ENCODE assay signal across 8 mouse cellular contexts in genomic region chr13:52711713-52712369, GRCm38 (mm10).
DNase-seq lines count a peak whose midpoint lies in the region; ATAC-seq and TF ChIP-seq lines count a peak whose summit lies in the region.

No protein-coding gene starts in this region.

- no peak overlapping the region for H3K4me3 ChIP-seq in cerebellum, adult 2 months (replicated peaks; ENCODE audit: insufficient read depth, low read depth, low read length)
- H3K4me3 ChIP-seq in hindbrain, embryonic 15.5 days = no peak overlapping the region

- H3K4me1 ChIP-seq in cerebellum, adult 2 months (ENCODE audit: control insufficient read depth, insufficient read depth, low read length) = no peaks in the 10 kb centered on the region
- no peaks in the 10 kb centered on the region for H3K4me1 ChIP-seq in hindbrain, embryonic 15.5 days (replicated peaks)

- 33% methylated on average over 9 of the region's 9 CpGs for WGBS in cerebellum, adult 2 months
- WGBS in hindbrain, embryonic 15.5 days = 33% methylated on average over 9 of the region's 9 CpGs

- no peaks in the 10 kb centered on the region for H3K36me3 ChIP-seq in hindbrain, embryonic 15.5 days

- no peak for TF ChIP-seq POLR2A in cerebellum, adult 2 months (IDR thresholded peaks at IDR 0.05; ENCODE audit: borderline replicate concordance, insufficient read depth, low read length)

- peak; percentile 81 for ATAC-seq in hindbrain, embryonic 15.5 days (ENCODE audit: low FRiP score, low read depth)

- no peaks in the 10 kb centered on the region for H3K27me3 ChIP-seq in cerebellum, adult 2 months (ENCODE audit: control insufficient read depth, insufficient read depth, low read length)
- H3K27me3 ChIP-seq in hindbrain, embryonic 15.5 days = no peaks in the 10 kb centered on the region

- no peaks in the 10 kb centered on the region for H3K9me3 ChIP-seq in hindbrain, embryonic 15.5 days

- peak; percentile 77 for DNase-seq in R1 (ENCODE audit: low read depth, low spot score)
- peak; percentile 71 to 72 for DNase-seq in cerebellum, adult 2 months
- DNase-seq in frontal cortex, postnatal 10 days (ENCODE audit: low spot score in 2 of 2) = peak; percentile 32 to 76
- peak; percentile 45 to 85 for DNase-seq in layer of hippocampus, postnatal 25 days (ENCODE audit: extremely low spot score in 1 of 2, low spot score in 1 of 2)
- DNase-seq in lung, postnatal 4 days = peak; percentile 46 to 84
- peak; percentile 78 to 85 for DNase-seq in right cerebral cortex, postnatal 10 days (ENCODE audit: low spot score in 2 of 2)
- peak; percentile 71 for DNase-seq in yolk sac, embryonic 10.5 days (ENCODE audit: low spot score)

- TF ChIP-seq CTCF in cerebellum, adult 2 months (IDR thresholded peaks at IDR 0.05; ENCODE audit: borderline replicate concordance, insufficient read depth, low read depth, low read length) = peak; percentile 89

- H3K9ac ChIP-seq in hindbrain, embryonic 15.5 days = no peak overlapping the region

- no peak overlapping the region for H3K27ac ChIP-seq in cerebellum, adult 2 months (ENCODE audit: insufficient read depth, low read length)
- no peak overlapping the region for H3K27ac ChIP-seq in hindbrain, embryonic 15.5 days (replicated peaks)

- no peak overlapping the region for H3K4me2 ChIP-seq in hindbrain, embryonic 15.5 days
